Mouse (Mus musculus) brain, embryonic 14.5 days (tissue): ENCODE results near the gene Vpreb1.
"Not testable (repeated sequence)": the region's sequence is repeated elsewhere in the genome, so short reads cannot be mapped to it uniquely, and the experiment has no call there.

Experiments
- CTCF ChIP-seq: fragments of 200-500 bp; IDR thresholded peaks from 2 replicates; pipeline ENCODE4 v1.5.1; 2012; ENCODE audit warnings: inconsistent platforms, mild to moderate bottlenecking, moderate library complexity, borderline replicate concordance; ENCODE audit not compliant: insufficient read depth, insufficient read length; ENCODE audit errors: extremely low read depth
- POLR2A ChIP-seq: fragments of 200-500 bp; IDR thresholded peaks from 2 replicates; pipeline ENCODE4 v1.6.1; 2012; ENCODE audit warnings: mild to moderate bottlenecking, inconsistent platforms, borderline replicate concordance; ENCODE audit not compliant: poor library complexity, insufficient read depth, insufficient read length, severe bottlenecking; ENCODE audit errors: extremely low read depth

DNA sequence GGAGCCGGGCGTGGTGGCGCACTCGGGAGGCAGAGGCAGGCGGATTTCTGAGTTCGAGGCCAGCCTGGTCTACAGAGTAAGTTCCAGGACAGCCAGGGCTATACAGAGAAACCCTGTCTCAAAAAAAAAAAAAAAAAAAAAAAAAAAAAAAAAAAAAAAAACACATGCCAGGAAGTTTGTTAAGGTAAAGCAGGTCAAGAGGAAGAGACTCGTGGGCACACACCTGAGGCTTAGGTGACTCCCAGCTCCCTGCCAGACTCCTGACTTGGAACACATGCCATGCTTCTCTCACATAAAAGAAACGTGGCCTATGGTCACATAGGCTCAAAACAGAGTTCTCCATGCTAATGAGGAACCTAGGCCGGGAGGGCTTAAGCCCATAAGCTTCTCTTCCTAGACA lies 14.6 kb downstream of the Vpreb1 start:
- TF ChIP-seq CTCF, POLR2A: not testable (repeated sequence)
